Mouse (Mus musculus): Measurements from ENCODE around the gene Ms4a8a. TPM values are rescaled to one million over a fixed set of nuclear protein-coding genes. Genes with fewer than 3 reads are reported as not detected.
"Not testable (repeated sequence)": the region's sequence is repeated elsewhere in the genome, so short reads cannot be mapped to it uniquely, and the experiment has no call there.

Ms4a8a gene
- polyA plus RNA-seq (2016; fragmentation: Nextera tagmentation; extraction: Ambion mirVana), result not detected in 2 replicates

- no peak for DNase-seq (ENCODE audit: low spot score)
- no peak within 1 kb of the TSS for H3K4me3 ChIP-seq
- no peaks in the 10 kb centered on the region for H3K9me3 ChIP-seq
- 89% methylated on average over 4 of the region's 4 CpGs for WGBS
- no peak within 1 kb of the TSS for H3K27ac ChIP-seq (replicated peaks)
- H3K27me3 ChIP-seq (replicated peaks; ENCODE audit: low read depth, poor library complexity, severe bottlenecking), result no peaks in the 10 kb centered on the region
- H3K4me1 ChIP-seq, result no peaks in the 10 kb centered on the region
- no peaks in the 10 kb centered on the region for H3K36me3 ChIP-seq (replicated peaks)
These were observed at the start of gene Ms4a8a for GRCm38 (mm10) chr19:11080934-11081333. TSS of gene Ms4a8a (minus strand) at chr19:11081102.

GRCm38 (mm10) chr19:11129702-11130101, 48.8 kb upstream of the Ms4a8a start:
- DNase-seq (ENCODE audit: low spot score), result no peak
- Histone ChIP-seq H3K27me3 (replicated peaks; ENCODE audit: low read depth, poor library complexity, severe bottlenecking) (no peaks in the 10 kb centered on the region), H3K9me3 (peaks cover 3% of the 10 kb centered on the region; the same call in 1 of the 2 replicates), H3K4me1 (no peaks in the 10 kb centered on the region), H3K36me3 (replicated peaks) (no peaks in the 10 kb centered on the region), H3K4me3 (no peak overlapping the region), H3K27ac (replicated peaks) (no peak overlapping the region)
- 91% methylated on average over 1 of the region's 1 CpGs for WGBS

- peak overlapping the region; percentile 53 for H3K4me3 ChIP-seq
- H3K4me1 ChIP-seq, result not testable (repeated sequence)
These were observed 40.1 kb upstream of the Ms4a8a start for GRCm38 (mm10) chr19:11121016-11121420.

GRCm38 (mm10) chr19:11119338-11119737, 38.4 kb upstream of the Ms4a8a start:
- no peak overlapping the region for H3K4me3 ChIP-seq
- DNase-seq (ENCODE audit: low spot score), result no peak
- peaks cover 8% of the 10 kb centered on the region; the same call in 1 of the 2 replicates for H3K27me3 ChIP-seq (replicated peaks; ENCODE audit: low read depth, poor library complexity, severe bottlenecking)
- no peak overlapping the region for H3K27ac ChIP-seq (replicated peaks)
- 86% methylated on average over 2 of the region's 2 CpGs for WGBS
- no peaks in the 10 kb centered on the region for H3K4me1 ChIP-seq
- no peaks in the 10 kb centered on the region for H3K36me3 ChIP-seq (replicated peaks)
- H3K9me3 ChIP-seq, result peaks cover 5% of the 10 kb centered on the region; the same call in 1 of the 2 replicates

More at GRCm38 (mm10) chr19:11121016-11121420, 40.1 kb upstream of the Ms4a8a start:
- DNase-seq (ENCODE audit: low spot score), result peak; percentile 59
- H3K27ac ChIP-seq (replicated peaks), result peak overlapping the region; percentile 72; the same call in 1 of the 2 replicates
- H3K27me3 ChIP-seq (replicated peaks; ENCODE audit: low read depth, poor library complexity, severe bottlenecking); H3K36me3 ChIP-seq (replicated peaks): not testable (repeated sequence)
- peaks cover 12% of the 10 kb centered on the region; the same call in 1 of the 2 replicates for H3K9me3 ChIP-seq
- WGBS, result 6% methylated on average over 19 of the region's 38 CpGs

GRCm38 (mm10) chr19:11107746-11108145, 26.8 kb upstream of the Ms4a8a start:
- no peaks in the 10 kb centered on the region for H3K27me3 ChIP-seq (replicated peaks; ENCODE audit: low read depth, poor library complexity, severe bottlenecking)
- no peaks in the 10 kb centered on the region for H3K4me1 ChIP-seq
- H3K4me3 ChIP-seq, result no peak overlapping the region
- H3K9me3 ChIP-seq, result no peaks in the 10 kb centered on the region
- no peak overlapping the region for H3K27ac ChIP-seq (replicated peaks)
- 90% methylated on average over 3 of the region's 3 CpGs for WGBS
- no peaks in the 10 kb centered on the region for H3K36me3 ChIP-seq (replicated peaks)
- no peak for DNase-seq (ENCODE audit: low spot score)

GRCm38 (mm10) chr19:11101880-11102279, 21.0 kb upstream of the Ms4a8a start:
- WGBS, result 74% methylated on average over 1 of the region's 1 CpGs
- no peaks in the 10 kb centered on the region for H3K9me3 ChIP-seq

GRCm38 (mm10) chr19:11098401-11098800, 17.5 kb upstream of the Ms4a8a start:
- Histone ChIP-seq H3K27ac (replicated peaks) (no peak overlapping the region), H3K4me1 (no peaks in the 10 kb centered on the region), H3K36me3 (replicated peaks) (no peaks in the 10 kb centered on the region), H3K27me3 (replicated peaks; ENCODE audit: low read depth, poor library complexity, severe bottlenecking) (peaks cover 3% of the 10 kb centered on the region), H3K4me3 (no peak overlapping the region), H3K9me3 (no peaks in the 10 kb centered on the region)
- DNase-seq (ENCODE audit: low spot score), result no peak
- WGBS, result 79% methylated on average over 3 of the region's 3 CpGs

More at GRCm38 (mm10) chr19:11101880-11102279, 21.0 kb upstream of the Ms4a8a start:
- Histone ChIP-seq H3K4me3 (no peak overlapping the region), H3K36me3 (replicated peaks) (no peaks in the 10 kb centered on the region), H3K27me3 (replicated peaks; ENCODE audit: low read depth, poor library complexity, severe bottlenecking) (no peaks in the 10 kb centered on the region), H3K27ac (replicated peaks) (no peak overlapping the region), H3K4me1 (no peaks in the 10 kb centered on the region)
- DNase-seq (ENCODE audit: low spot score), result no peak

- WGBS, result 6% methylated on average over 50 of the region's 50 CpGs
- not testable (repeated sequence) for H3K36me3 ChIP-seq (replicated peaks); H3K4me1 ChIP-seq; H3K9me3 ChIP-seq; H3K27ac ChIP-seq (replicated peaks)
- H3K27me3 ChIP-seq (replicated peaks; ENCODE audit: low read depth, poor library complexity, severe bottlenecking), result peaks cover 29% of the 10 kb centered on the region
- peak; percentile 31 for DNase-seq (ENCODE audit: low spot score)
- H3K4me3 ChIP-seq, result peak overlapping the region; percentile 48
These were observed 11.2 kb upstream of the Ms4a8a start for GRCm38 (mm10) chr19:11092131-11092530.

GRCm38 (mm10) chr19:11070364-11070763, 10.5 kb downstream of the Ms4a8a start:
- Histone ChIP-seq H3K36me3 (replicated peaks) (no peaks in the 10 kb centered on the region), H3K27me3 (replicated peaks; ENCODE audit: low read depth, poor library complexity, severe bottlenecking) (no peaks in the 10 kb centered on the region), H3K27ac (replicated peaks) (no peak overlapping the region), H3K4me3 (no peak overlapping the region), H3K9me3 (no peaks in the 10 kb centered on the region), H3K4me1 (no peaks in the 10 kb centered on the region)
- DNase-seq (ENCODE audit: low spot score), result no peak
- WGBS, result 91% methylated on average over 3 of the region's 3 CpGs

GRCm38 (mm10) chr19:11065202-11065875, 15.6 kb downstream of the Ms4a8a start:
- Histone ChIP-seq H3K27ac (replicated peaks) (no peak overlapping the region), H3K9me3 (no peaks in the 10 kb centered on the region), H3K4me1 (no peaks in the 10 kb centered on the region), H3K27me3 (replicated peaks; ENCODE audit: low read depth, poor library complexity, severe bottlenecking) (no peaks in the 10 kb centered on the region), H3K36me3 (replicated peaks) (no peaks in the 10 kb centered on the region), H3K4me3 (no peak overlapping the region)
- no peak for DNase-seq (ENCODE audit: low spot score)
- WGBS, result 83% methylated on average over 2 of the region's 2 CpGs

GRCm38 (mm10) chr19:11060900-11061299, 20.0 kb downstream of the Ms4a8a start:
- Histone ChIP-seq H3K4me1 (no peaks in the 10 kb centered on the region), H3K4me3 (no peak overlapping the region), H3K9me3 (no peaks in the 10 kb centered on the region), H3K27ac (replicated peaks) (no peak overlapping the region), H3K27me3 (replicated peaks; ENCODE audit: low read depth, poor library complexity, severe bottlenecking) (no peaks in the 10 kb centered on the region), H3K36me3 (replicated peaks) (no peaks in the 10 kb centered on the region)
- WGBS, result 87% methylated on average over 1 of the region's 1 CpGs
- DNase-seq (ENCODE audit: low spot score), result no peak

GRCm38 (mm10) chr19:11059967-11060366, 20.9 kb downstream of the Ms4a8a start:
- Histone ChIP-seq H3K27me3 (replicated peaks; ENCODE audit: low read depth, poor library complexity, severe bottlenecking) (no peaks in the 10 kb centered on the region), H3K9me3 (no peaks in the 10 kb centered on the region), H3K4me3 (no peak overlapping the region), H3K36me3 (replicated peaks) (no peaks in the 10 kb centered on the region), H3K4me1 (no peaks in the 10 kb centered on the region), H3K27ac (replicated peaks) (no peak overlapping the region)
- DNase-seq (ENCODE audit: low spot score), result no peak

- H3K4me1 ChIP-seq; H3K27ac ChIP-seq (replicated peaks); H3K27me3 ChIP-seq (replicated peaks; ENCODE audit: low read depth, poor library complexity, severe bottlenecking); H3K36me3 ChIP-seq (replicated peaks); DNase-seq (ENCODE audit: low spot score); H3K9me3 ChIP-seq; H3K4me3 ChIP-seq: not testable (repeated sequence)
- 92% methylated on average over 1 of the region's 1 CpGs for WGBS
These were observed 25.2 kb downstream of the Ms4a8a start for GRCm38 (mm10) chr19:11055700-11056099.

Measured in embryonic facial prominence, embryonic 10.5 days (tissue).